ENCODE assay signal across 9 mouse cellular contexts in the genomic region with DNA sequence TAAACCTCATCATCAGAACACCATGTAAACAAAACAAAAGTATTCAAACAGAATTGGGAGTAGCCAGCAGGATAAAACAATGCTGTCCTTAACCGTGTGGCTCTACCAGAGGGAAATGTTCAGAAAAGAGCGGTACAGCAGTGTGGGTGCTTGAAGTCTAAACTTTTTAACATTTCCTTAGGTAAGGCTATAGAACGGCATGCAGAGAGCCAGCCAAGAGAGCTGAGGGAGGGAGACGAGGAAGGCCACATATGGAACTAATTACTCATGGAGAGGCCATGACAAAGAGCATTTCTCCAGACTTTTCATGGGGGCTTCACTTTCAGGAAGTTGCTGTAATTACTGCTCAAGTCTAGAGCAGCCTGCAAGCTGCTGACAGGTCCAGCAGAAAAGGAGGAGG.
DNase-seq lines count a peak whose midpoint lies in the region; ATAC-seq and TF ChIP-seq lines count a peak whose summit lies in the region.
"Had no signal": no experiment of that assay in that cellular context is flagged by ENCODE, and none has a peak within 500 bp of the region (broad histone marks: within the 10 kb centered on the region; RNA-seq: fewer than 3 reads in every experiment).

No protein-coding gene starts in this region.

- no peaks in the 10 kb centered on the region for H3K36me3 ChIP-seq in heart, embryonic 10.5 days
- peaks cover 24% of the 10 kb centered on the region for H3K36me3 ChIP-seq in limb, embryonic 14.5 days (ENCODE audit: control insufficient read depth, insufficient read depth, low read length)

- no peak for DNase-seq in heart, embryonic 10.5 days (ENCODE audit: low spot score)
- no peak for DNase-seq in heart, adult 8-10 months (ENCODE audit: low spot score)
- peak; percentile 88 for DNase-seq in NIH3T3 (ENCODE audit: low read depth)
- peak; percentile 38 for DNase-seq in fibroblast of lung, adult 2 months (ENCODE audit: low read depth)
- DNase-seq in limb, embryonic 14.5 days (ENCODE audit: low spot score), result peak; percentile 92
- DNase-seq in layer of hippocampus, adult 11-12 months (ENCODE audit: low spot score), result no peak
- DNase-seq in cerebellum, adult 2 months, result no peak
- DNase-seq in urinary bladder, postnatal 14 days (ENCODE audit: low spot score), result no peak
- DNase-seq: retina, postnatal 1 day had no signal

- TF ChIP-seq POLR2A in limb, embryonic 14.5 days (IDR thresholded peaks at IDR 0.05; ENCODE audit: borderline replicate concordance, extremely low read depth, insufficient read depth, insufficient read length), result no peak
- TF ChIP-seq POLR2A in cerebellum, adult 2 months (IDR thresholded peaks at IDR 0.05; ENCODE audit: borderline replicate concordance, insufficient read depth, low read length), result no peak

- ATAC-seq in limb, embryonic 14.5 days (ENCODE audit: low FRiP score, low read depth), result peak; percentile 42

- 29% methylated on average over 4 of the region's 4 CpGs for WGBS in heart, embryonic 10.5 days
- 10% methylated on average over 4 of the region's 4 CpGs for WGBS in limb, embryonic 14.5 days
- 50% methylated on average over 4 of the region's 4 CpGs for WGBS in cerebellum, adult 2 months

- peaks cover 33% of the 10 kb centered on the region for H3K4me1 ChIP-seq in heart, embryonic 10.5 days
- peaks cover 34% of the 10 kb centered on the region for H3K4me1 ChIP-seq in limb, embryonic 14.5 days (ENCODE audit: control insufficient read depth, insufficient read depth, low read length)
- H3K4me1 ChIP-seq in cerebellum, adult 2 months (ENCODE audit: control insufficient read depth, insufficient read depth, low read length), result no peaks in the 10 kb centered on the region

- H3K4me2 ChIP-seq in limb, embryonic 14.5 days (replicated peaks; ENCODE audit: low read depth, low read length, severe bottlenecking), result peak overlapping the region; percentile 30

- no peaks in the 10 kb centered on the region for H3K27me3 ChIP-seq in heart, embryonic 10.5 days (ENCODE audit: insufficient read depth, poor library complexity, severe bottlenecking)
- no peaks in the 10 kb centered on the region for H3K27me3 ChIP-seq in limb, embryonic 14.5 days (ENCODE audit: control insufficient read depth, insufficient read depth, low read length)
- no peaks in the 10 kb centered on the region for H3K27me3 ChIP-seq in cerebellum, adult 2 months (ENCODE audit: control insufficient read depth, insufficient read depth, low read length)

- no peak for TF ChIP-seq CTCF in cerebellum, adult 2 months (IDR thresholded peaks at IDR 0.05; ENCODE audit: borderline replicate concordance, insufficient read depth, low read depth, low read length)

- H3K9ac ChIP-seq in limb, embryonic 14.5 days (ENCODE audit: low read depth, low read length, severe bottlenecking), result peak overlapping the region; percentile 31; the same call in 1 of the 2 replicates

- H3K4me3 ChIP-seq in heart, embryonic 10.5 days, result no peak overlapping the region
- H3K4me3 ChIP-seq in limb, embryonic 14.5 days (replicated peaks; ENCODE audit: low read length), result peak overlapping the region; percentile 3; the same call in 1 of the 2 replicates
- no peak overlapping the region for H3K4me3 ChIP-seq in cerebellum, adult 2 months (replicated peaks; ENCODE audit: insufficient read depth, low read depth, low read length)

- peak overlapping the region; percentile 83 for H3K27ac ChIP-seq in heart, embryonic 10.5 days
- peak overlapping the region; percentile 100 for H3K27ac ChIP-seq in limb, embryonic 14.5 days (replicated peaks; ENCODE audit: low read depth, low read length)
- H3K27ac ChIP-seq in cerebellum, adult 2 months (ENCODE audit: insufficient read depth, low read length), result no peak overlapping the region

- H3K9me3 ChIP-seq in heart, embryonic 10.5 days, result no peaks in the 10 kb centered on the region
- no peaks in the 10 kb centered on the region for H3K9me3 ChIP-seq in limb, embryonic 14.5 days (ENCODE audit: control insufficient read depth, low read length)

Comparison
In these comparisons a context has a peak if more than half of its experiments do, and no peak if none do; other contexts are left out.
1. DNase-seq: peak in NIH3T3 (single experiment), fibroblast of lung, adult 2 months (single experiment) and limb, embryonic 14.5 days (single experiment); none in heart, embryonic 10.5 days (single experiment), heart, adult 8-10 months (single experiment), layer of hippocampus, adult 11-12 months (single experiment), cerebellum, adult 2 months (0 of 2) and urinary bladder, postnatal 14 days (single experiment).